22 mouse cellular contexts compared by ENCODE assay signal in the genomic region with DNA sequence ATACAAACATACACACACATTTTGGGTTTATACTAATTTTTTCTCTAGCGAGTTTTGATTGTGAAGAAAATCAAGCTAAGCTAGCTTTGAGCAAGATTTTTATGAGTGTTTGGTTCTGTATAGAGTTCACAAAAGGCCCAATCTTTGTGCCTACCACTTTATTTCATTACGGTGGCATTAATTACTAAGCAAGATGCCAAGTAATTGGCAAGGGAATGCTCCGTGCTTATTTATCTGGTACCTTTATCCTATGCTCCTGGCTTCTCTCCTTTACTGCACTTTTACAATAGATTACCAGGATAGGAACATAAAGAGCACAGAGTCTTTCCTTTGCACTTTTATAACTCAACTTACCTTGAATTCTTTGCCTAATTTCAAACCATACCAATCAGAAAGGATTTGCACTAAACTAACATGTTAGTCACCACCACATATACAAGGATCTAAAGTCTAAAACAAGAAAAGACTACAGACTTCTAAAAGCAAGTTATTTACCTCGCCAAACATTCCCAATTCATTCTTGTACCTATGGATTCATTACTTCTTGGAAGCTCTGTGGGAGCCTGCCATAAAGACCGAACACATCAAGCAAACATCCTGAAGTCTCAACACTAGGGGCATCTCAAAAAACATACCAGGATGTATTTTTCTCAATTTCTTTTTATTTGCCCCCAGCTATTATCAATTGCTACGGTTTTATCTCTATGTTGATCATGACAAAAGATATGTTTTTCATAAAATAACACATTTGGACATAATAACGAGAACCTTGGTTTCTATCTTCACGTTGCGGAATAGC.
"Had no signal": no experiment of that assay in that cellular context is flagged by ENCODE, and none has a peak within 500 bp of the region (broad histone marks: within the 10 kb centered on the region; RNA-seq: fewer than 3 reads in every experiment).

No protein-coding gene starts in this region.

- ATAC-seq: liver, postnatal 0 days; lung, postnatal 0 days; midbrain, embryonic 13.5 days; midbrain, embryonic 16.5 days had no signal

- H3K27ac ChIP-seq: kidney, embryonic 15.5 days; limb, embryonic 12.5 days; limb, embryonic 15.5 days; liver, embryonic 14.5 days; midbrain, embryonic 10.5 days; midbrain, embryonic 13.5 days; neural tube, embryonic 13.5 days; stomach, postnatal 0 days had no signal

- H3K9ac ChIP-seq: kidney, embryonic 15.5 days; limb, embryonic 12.5 days; limb, embryonic 15.5 days; liver, embryonic 14.5 days; liver, postnatal 0 days; lung, embryonic 14.5 days; midbrain, embryonic 13.5 days; neural tube, embryonic 13.5 days had no signal

- H3K9me3 ChIP-seq: kidney, embryonic 15.5 days; limb, embryonic 12.5 days; limb, embryonic 15.5 days; midbrain, embryonic 10.5 days; midbrain, embryonic 13.5 days; neural tube, embryonic 13.5 days had no signal

- H3K36me3 ChIP-seq: kidney, embryonic 15.5 days; limb, embryonic 12.5 days; limb, embryonic 15.5 days; midbrain, embryonic 10.5 days; midbrain, embryonic 13.5 days; neural tube, embryonic 13.5 days had no signal

- H3K4me3 ChIP-seq: kidney, embryonic 15.5 days; limb, embryonic 12.5 days; limb, embryonic 15.5 days; megakaryocyte, embryonic 14.5 days; midbrain, embryonic 10.5 days; midbrain, embryonic 13.5 days; myocyte; neural tube, embryonic 13.5 days had no signal

- H3K4me2 ChIP-seq: kidney, embryonic 15.5 days; limb, embryonic 12.5 days; limb, embryonic 15.5 days; liver, embryonic 11.5 days; lung, embryonic 14.5 days; midbrain, embryonic 13.5 days; neural tube, embryonic 13.5 days had no signal

- H3K4me1 ChIP-seq: kidney, embryonic 15.5 days; limb, embryonic 15.5 days; megakaryocyte, embryonic 14.5 days; midbrain, embryonic 13.5 days; neural tube, embryonic 13.5 days had no signal

- H3K27me3 ChIP-seq: kidney, embryonic 15.5 days; limb, embryonic 12.5 days; limb, embryonic 15.5 days; megakaryocyte, embryonic 14.5 days had no signal

- DNase-seq: kidney, postnatal 10 days; kidney, postnatal 36 days; liver, postnatal 0 days; lung, embryonic 14.5 days; lung, postnatal 36 days; retina, postnatal 1 day; thymus, adult 2 months; thymus, postnatal 14 days; thymus, postnatal 4 days had no signal
